ENCODE assay signal across 13 mouse cellular contexts in genomic region chr6:126599201-126599995, GRCm38 (mm10). TPM values are rescaled to one million over a fixed set of nuclear protein-coding genes. Genes with fewer than 3 reads are reported as not detected.
A peak's percentile ranks its signal among the peaks of the same experiment; 100 is the strongest.
DNase-seq lines count a peak whose midpoint lies in the region; ATAC-seq and TF ChIP-seq lines count a peak whose summit lies in the region.
"Had no signal": no experiment of that assay in that cellular context is flagged by ENCODE, and none has a peak within 500 bp of the region (broad histone marks: within the 10 kb centered on the region; RNA-seq: fewer than 3 reads in every experiment).

No protein-coding gene starts in this region.

- H3K4me2 ChIP-seq in midbrain, embryonic 11.5 days, result no peak overlapping the region
- no peak overlapping the region for H3K4me2 ChIP-seq in midbrain, embryonic 15.5 days
- H3K4me2 ChIP-seq: limb, embryonic 15.5 days; midbrain, embryonic 12.5 days had no signal

- intact Hi-C loops in heart, adult 2 months (cut with DNase I), result no loop called here
- intact Hi-C loops in heart, postnatal 36 days (cut with DNase I), result no loop called here

- H3K79me2 ChIP-seq in heart, adult 2 months (replicated peaks; ENCODE audit: control insufficient read depth, insufficient read depth, low read length), result no peaks in the 10 kb centered on the region

- DNase-seq in heart, adult 2 months, result no peak
- no peak for DNase-seq in heart, postnatal 36 days
- DNase-seq in midbrain, embryonic 11.5 days (ENCODE audit: low spot score, missing footprints), result peak; percentile 68
- peak; percentile 81 to 85 for DNase-seq in cerebellum, postnatal 10 days
- DNase-seq in right cerebral cortex, postnatal 14 days, result peak; percentile 38
- DNase-seq in B cell, adult 2 months, result no peak

- H3K4me1 ChIP-seq in heart, adult 2 months (ENCODE audit: control insufficient read depth, insufficient read depth, low read length), result no peaks in the 10 kb centered on the region
- H3K4me1 ChIP-seq in midbrain, embryonic 11.5 days (ENCODE audit: control insufficient read depth, insufficient read depth, low read length), result peaks cover 3% of the 10 kb centered on the region; the same call in 1 of the 2 replicates
- H3K4me1 ChIP-seq in midbrain, embryonic 15.5 days, result no peaks in the 10 kb centered on the region
- H3K4me1 ChIP-seq: limb, embryonic 15.5 days; midbrain, embryonic 12.5 days had no signal

- no peaks in the 10 kb centered on the region for H3K9me3 ChIP-seq in midbrain, embryonic 11.5 days (ENCODE audit: control insufficient read depth, low read length)
- no peaks in the 10 kb centered on the region for H3K9me3 ChIP-seq in midbrain, embryonic 15.5 days
- H3K9me3 ChIP-seq: limb, embryonic 15.5 days; midbrain, embryonic 12.5 days had no signal

- 79% methylated on average over 3 of the region's 3 CpGs for WGBS in heart, adult 2 months
- WGBS in midbrain, embryonic 11.5 days, result 92% methylated on average over 3 of the region's 3 CpGs
- WGBS in midbrain, embryonic 15.5 days, result 93% methylated on average over 3 of the region's 3 CpGs

- ATAC-seq in midbrain, embryonic 11.5 days (ENCODE audit: low FRiP score), result no peak
- ATAC-seq in midbrain, embryonic 15.5 days (replicated peaks), result no peak
- ATAC-seq in megakaryocyte progenitor cell, adult 5-6 weeks (replicated peaks; ENCODE audit: poor library complexity), result no peak
- ATAC-seq: inflammation-experienced regulatory T-cells, adult 6 months had no signal

- H3K36me3 ChIP-seq in heart, adult 2 months (ENCODE audit: control insufficient read depth, insufficient read depth, low read length), result no peaks in the 10 kb centered on the region
- no peaks in the 10 kb centered on the region for H3K36me3 ChIP-seq in midbrain, embryonic 11.5 days (ENCODE audit: control insufficient read depth, insufficient read depth, low read length)
- no peaks in the 10 kb centered on the region for H3K36me3 ChIP-seq in midbrain, embryonic 15.5 days (replicated peaks)
- H3K36me3 ChIP-seq: limb, embryonic 15.5 days; midbrain, embryonic 12.5 days had no signal

- no peak overlapping the region for H3K9ac ChIP-seq in heart, adult 2 months (ENCODE audit: low read depth, low read length)
- H3K9ac ChIP-seq in midbrain, embryonic 11.5 days (ENCODE audit: low read length), result no peak overlapping the region
- no peak overlapping the region for H3K9ac ChIP-seq in midbrain, embryonic 15.5 days
- H3K9ac ChIP-seq: limb, embryonic 15.5 days; midbrain, embryonic 12.5 days had no signal

- TF ChIP-seq CTCF in heart, adult 2 months (IDR thresholded peaks at IDR 0.05), result peak; percentile 33; the same call in 1 of the 2 replicates

- no peak for TF ChIP-seq EP300 in heart, adult 2 months (IDR thresholded peaks at IDR 0.05; ENCODE audit: insufficient read depth, low read depth, low read length)

- no peak for TF ChIP-seq POLR2A in heart, adult 2 months (IDR thresholded peaks at IDR 0.05; ENCODE audit: insufficient read depth, low read depth, low read length)

- no peak overlapping the region for H3K4me3 ChIP-seq in heart, adult 2 months
- H3K4me3 ChIP-seq in midbrain, embryonic 11.5 days (ENCODE audit: low read depth, low read length), result no peak overlapping the region
- H3K4me3 ChIP-seq in midbrain, embryonic 15.5 days, result no peak overlapping the region
- H3K4me3 ChIP-seq: erythroblast, embryonic 14.5 days; limb, embryonic 15.5 days; midbrain, embryonic 12.5 days had no signal

- H3K27me3 ChIP-seq in heart, adult 2 months (ENCODE audit: control insufficient read depth, insufficient read depth, low read length), result no peaks in the 10 kb centered on the region
- no peaks in the 10 kb centered on the region for H3K27me3 ChIP-seq in midbrain, embryonic 11.5 days (ENCODE audit: control insufficient read depth, insufficient read depth, low read length)
- H3K27me3 ChIP-seq in midbrain, embryonic 15.5 days (replicated peaks), result no peaks in the 10 kb centered on the region
- H3K27me3 ChIP-seq: limb, embryonic 15.5 days had no signal

- no peak overlapping the region for H3K27ac ChIP-seq in heart, adult 2 months
- no peak overlapping the region for H3K27ac ChIP-seq in midbrain, embryonic 11.5 days (ENCODE audit: low read depth, low read length)
- no peak overlapping the region for H3K27ac ChIP-seq in midbrain, embryonic 15.5 days
- H3K27ac ChIP-seq: limb, embryonic 15.5 days; midbrain, embryonic 12.5 days had no signal

RNA-seq across cellular contexts. Expression of gene Kcna1, which starts 46.8 kb away (rescaled TPM):
- 1 to 10 TPM; 2.6 to 2.9 TPM for total RNA-seq in heart, adult 2 months (2021)
- polyA plus RNA-seq in heart, adult 2 months (2012; rRNA removed), result 1.8 and 2.2 TPM in 2 replicates
- 1 to 10 TPM; 2.4 to 3.5 TPM for total RNA-seq in heart, postnatal 36 days (2021)
- 0.66 and 0.74 TPM in 2 replicates for polyA plus RNA-seq in midbrain, embryonic 11.5 days (2014; fragmentation: Nextera tagmentation; extraction: Ambion mirVana)
- 1.5 and 1.6 TPM in 2 replicates for polyA plus RNA-seq in midbrain, embryonic 15.5 days (2015; fragmentation: Nextera tagmentation; extraction: Ambion mirVana)
- total RNA-seq in megakaryocyte progenitor cell, adult 5-6 weeks (2015), result not detected in 2 replicates
- not detected in 2 replicates for total RNA-seq in megakaryocyte progenitor cell, adult 5-6 weeks (2017)
- total RNA-seq: CH12.LX had no signal
- polyA plus RNA-seq: erythroblast, embryonic 14.5 days; inflammation-experienced regulatory T-cells, adult 6 months had no signal

Comparison
In these comparisons a context has a peak if more than half of its experiments do, and no peak if none do; other contexts are left out.
1. DNase-seq: peak in midbrain, embryonic 11.5 days (single experiment), cerebellum, postnatal 10 days (2 of 2) and right cerebral cortex, postnatal 14 days (single experiment); none in heart, adult 2 months (0 of 2), heart, postnatal 36 days (0 of 2) and B cell, adult 2 months (0 of 2).